8 mouse cellular contexts compared by ENCODE assay signal in genomic region chr15:89211716-89212461, GRCm38 (mm10). TPM values are rescaled to one million over a fixed set of nuclear protein-coding genes. Genes with fewer than 3 reads are reported as not detected.
DNase-seq lines count a peak whose midpoint lies in the region; ATAC-seq and TF ChIP-seq lines count a peak whose summit lies in the region.

No protein-coding gene starts in this region.

- H3K27ac ChIP-seq in embryonic facial prominence, embryonic 10.5 days (replicated peaks): peak overlapping the region; percentile 97
- H3K27ac ChIP-seq in heart, embryonic 16.5 days (ENCODE audit: low read length): peak overlapping the region; percentile 86
- peak overlapping the region; percentile 82; the same call in 1 of the 2 replicates for H3K27ac ChIP-seq in limb, embryonic 12.5 days
- H3K27ac ChIP-seq in midbrain, embryonic 12.5 days (replicated peaks): peak overlapping the region; percentile 90
- peak overlapping the region; percentile 86 for H3K27ac ChIP-seq in stomach, embryonic 15.5 days

- 1% methylated on average over 35 of the region's 35 CpGs for WGBS in embryonic facial prominence, embryonic 10.5 days
- 2% methylated on average over 35 of the region's 35 CpGs for WGBS in heart, embryonic 16.5 days
- 4% methylated on average over 33 of the region's 35 CpGs for WGBS in limb, embryonic 12.5 days
- 2% methylated on average over 33 of the region's 35 CpGs for WGBS in midbrain, embryonic 12.5 days
- WGBS in stomach, embryonic 15.5 days: 2% methylated on average over 33 of the region's 35 CpGs

- peak; percentile 23 for DNase-seq in gastrocnemius, adult 18-20 months (ENCODE audit: low spot score)
- DNase-seq in gastrocnemius, postnatal 25 days: no peak
- DNase-seq in embryonic facial prominence, embryonic 10.5 days (ENCODE audit: low spot score): peak; percentile 15

- peak; percentile 54 for ATAC-seq in heart, embryonic 16.5 days (replicated peaks; ENCODE audit: extremely low read depth, insufficient read depth, low FRiP score)
- peak; percentile 50 for ATAC-seq in limb, embryonic 12.5 days (ENCODE audit: insufficient number of reproducible peaks, insufficient read depth, low FRiP score, low TSS enrichment, low read depth)
- ATAC-seq in midbrain, embryonic 12.5 days (ENCODE audit: low FRiP score, low read depth): peak; percentile 14; the same call in 1 of the 2 replicates
- ATAC-seq in stomach, embryonic 15.5 days (ENCODE audit: insufficient read depth, low FRiP score, low read depth): peak; percentile 63

- H3K27me3 ChIP-seq in E14TG2a.4 (ENCODE audit: insufficient read depth, low read length): peaks cover 7% of the 10 kb centered on the region; the same call in 1 of the 2 replicates
- no peaks in the 10 kb centered on the region for H3K27me3 ChIP-seq in embryonic facial prominence, embryonic 10.5 days (replicated peaks; ENCODE audit: low read depth, poor library complexity, severe bottlenecking)
- H3K27me3 ChIP-seq in heart, embryonic 16.5 days (ENCODE audit: control insufficient read depth, insufficient read depth, low read length): no peaks in the 10 kb centered on the region
- H3K27me3 ChIP-seq in limb, embryonic 12.5 days: no peaks in the 10 kb centered on the region
- H3K27me3 ChIP-seq in midbrain, embryonic 12.5 days: no peaks in the 10 kb centered on the region
- H3K27me3 ChIP-seq in stomach, embryonic 15.5 days (replicated peaks): no peaks in the 10 kb centered on the region

- peak overlapping the region; percentile 96 for H3K4me3 ChIP-seq in E14TG2a.4 (replicated peaks; ENCODE audit: low read length)
- peak overlapping the region; percentile 95 for H3K4me3 ChIP-seq in embryonic facial prominence, embryonic 10.5 days
- H3K4me3 ChIP-seq in heart, embryonic 16.5 days (ENCODE audit: low read length): peak overlapping the region; percentile 76
- peak overlapping the region; percentile 92 for H3K4me3 ChIP-seq in limb, embryonic 12.5 days (replicated peaks)
- H3K4me3 ChIP-seq in midbrain, embryonic 12.5 days: peak overlapping the region; percentile 73
- H3K4me3 ChIP-seq in stomach, embryonic 15.5 days (replicated peaks): peak overlapping the region; percentile 99

- H3K9me3 ChIP-seq in E14TG2a.4 (ENCODE audit: low read length): no peaks in the 10 kb centered on the region
- H3K9me3 ChIP-seq in embryonic facial prominence, embryonic 10.5 days: no peaks in the 10 kb centered on the region
- no peaks in the 10 kb centered on the region for H3K9me3 ChIP-seq in heart, embryonic 16.5 days (replicated peaks; ENCODE audit: control insufficient read depth, low read length)
- peaks cover 5% of the 10 kb centered on the region; the same call in 1 of the 2 replicates for H3K9me3 ChIP-seq in limb, embryonic 12.5 days
- H3K9me3 ChIP-seq in midbrain, embryonic 12.5 days: no peaks in the 10 kb centered on the region
- no peaks in the 10 kb centered on the region for H3K9me3 ChIP-seq in stomach, embryonic 15.5 days

- H3K4me1 ChIP-seq in E14TG2a.4 (replicated peaks; ENCODE audit: low read depth, low read length): peaks cover 22% of the 10 kb centered on the region
- peaks cover 22% of the 10 kb centered on the region for H3K4me1 ChIP-seq in embryonic facial prominence, embryonic 10.5 days
- peaks cover 27% of the 10 kb centered on the region for H3K4me1 ChIP-seq in heart, embryonic 16.5 days (ENCODE audit: control insufficient read depth, insufficient read depth, low read length)
- peaks cover 24% of the 10 kb centered on the region for H3K4me1 ChIP-seq in limb, embryonic 12.5 days (replicated peaks)
- peaks cover 24% of the 10 kb centered on the region for H3K4me1 ChIP-seq in midbrain, embryonic 12.5 days
- peaks cover 9% of the 10 kb centered on the region for H3K4me1 ChIP-seq in stomach, embryonic 15.5 days

- peak overlapping the region; percentile 83 for H3K4me2 ChIP-seq in heart, embryonic 16.5 days (ENCODE audit: low read depth, low read length)
- peak overlapping the region; percentile 88 for H3K4me2 ChIP-seq in limb, embryonic 12.5 days
- H3K4me2 ChIP-seq in midbrain, embryonic 12.5 days (replicated peaks): peak overlapping the region; percentile 78
- H3K4me2 ChIP-seq in stomach, embryonic 15.5 days: peak overlapping the region; percentile 77

- TF ChIP-seq CTCF in E14TG2a.4 (conservative IDR thresholded peaks at IDR 0.05; ENCODE audit: low read length): no peak

- H3K9ac ChIP-seq in heart, embryonic 16.5 days (ENCODE audit: low read length): peak overlapping the region; percentile 90
- peak overlapping the region; percentile 94 for H3K9ac ChIP-seq in limb, embryonic 12.5 days (replicated peaks)
- H3K9ac ChIP-seq in midbrain, embryonic 12.5 days (replicated peaks): peak overlapping the region; percentile 89
- peak overlapping the region; percentile 92 for H3K9ac ChIP-seq in stomach, embryonic 15.5 days

- H3K36me3 ChIP-seq in E14TG2a.4 (ENCODE audit: insufficient read depth, low read length): peaks cover 12% of the 10 kb centered on the region; the same call in 1 of the 2 replicates
- peaks cover 16% of the 10 kb centered on the region for H3K36me3 ChIP-seq in embryonic facial prominence, embryonic 10.5 days (replicated peaks)
- peaks cover 10% of the 10 kb centered on the region; the same call in 1 of the 2 replicates for H3K36me3 ChIP-seq in heart, embryonic 16.5 days (ENCODE audit: control insufficient read depth, insufficient read depth)
- peaks cover 16% of the 10 kb centered on the region for H3K36me3 ChIP-seq in limb, embryonic 12.5 days
- peaks cover 16% of the 10 kb centered on the region for H3K36me3 ChIP-seq in midbrain, embryonic 12.5 days
- 0 out of 2 replicates have a peak, but pooled peaks cover 5% of the 10 kb centered on the region for H3K36me3 ChIP-seq in stomach, embryonic 15.5 days

RNA-seq across cellular contexts. Expression of gene Ppp6r2, which starts 0.5 kb away (rescaled TPM):
- total RNA-seq in gastrocnemius, adult 18-20 months (2021): 10 to 100 TPM; 90.7 to 93.0 TPM
- total RNA-seq in gastrocnemius, postnatal 25 days (2021): 10 to 100 TPM; 71.1 to 72.5 TPM
- polyA plus RNA-seq in embryonic facial prominence, embryonic 10.5 days (2016; fragmentation: Nextera tagmentation; extraction: Ambion mirVana): 23.8 and 26.8 TPM in 2 replicates
- polyA plus RNA-seq in heart, embryonic 16.5 days (2015; fragmentation: Nextera tagmentation; extraction: Ambion mirVana): 18.2 and 21.3 TPM in 2 replicates
- polyA plus RNA-seq in limb, embryonic 12.5 days (2016; fragmentation: Nextera tagmentation; extraction: Ambion mirVana): 30.5 and 33.3 TPM in 2 replicates
- polyA plus RNA-seq in midbrain, embryonic 12.5 days (2016; fragmentation: Nextera tagmentation; extraction: Ambion mirVana): 63.7 and 68.5 TPM in 2 replicates
- 25.4 and 28.5 TPM in 2 replicates for polyA plus RNA-seq in stomach, embryonic 15.5 days (2015; fragmentation: Nextera tagmentation; extraction: Ambion mirVana)

RNA-seq across cellular contexts. Expression of gene Dennd6b, which starts 15.6 kb away (rescaled TPM):
- 1 to 10 TPM; 8.8 to 9.6 TPM for total RNA-seq in gastrocnemius, adult 18-20 months (2021)
- 1 to 10 TPM; 6.6 to 8.4 TPM for total RNA-seq in gastrocnemius, postnatal 25 days (2021)
- 26.1 and 29.1 TPM in 2 replicates for polyA plus RNA-seq in embryonic facial prominence, embryonic 10.5 days (2016; fragmentation: Nextera tagmentation; extraction: Ambion mirVana)
- polyA plus RNA-seq in heart, embryonic 16.5 days (2015; fragmentation: Nextera tagmentation; extraction: Ambion mirVana): 18.9 and 19.0 TPM in 2 replicates
- 30.1 and 31.2 TPM in 2 replicates for polyA plus RNA-seq in limb, embryonic 12.5 days (2016; fragmentation: Nextera tagmentation; extraction: Ambion mirVana)
- 53.3 and 58.6 TPM in 2 replicates for polyA plus RNA-seq in midbrain, embryonic 12.5 days (2016; fragmentation: Nextera tagmentation; extraction: Ambion mirVana)
- polyA plus RNA-seq in stomach, embryonic 15.5 days (2015; fragmentation: Nextera tagmentation; extraction: Ambion mirVana): 12.5 and 14.9 TPM in 2 replicates

RNA-seq across cellular contexts. Expression of gene Plxnb2, which starts 31.3 kb away (rescaled TPM):
- total RNA-seq in gastrocnemius, adult 18-20 months (2021): 1 to 10 TPM; 4.0 to 8.2 TPM
- total RNA-seq in gastrocnemius, postnatal 25 days (2021): 10 to 100 TPM in 1 of 2 experiments, 1 to 10 TPM in 1; 8.5 to 11.9 TPM
- 146 and 152 TPM in 2 replicates for polyA plus RNA-seq in embryonic facial prominence, embryonic 10.5 days (2016; fragmentation: Nextera tagmentation; extraction: Ambion mirVana)
- polyA plus RNA-seq in heart, embryonic 16.5 days (2015; fragmentation: Nextera tagmentation; extraction: Ambion mirVana): 91.8 and 104 TPM in 2 replicates
- 157 and 170 TPM in 2 replicates for polyA plus RNA-seq in limb, embryonic 12.5 days (2016; fragmentation: Nextera tagmentation; extraction: Ambion mirVana)
- 164 and 170 TPM in 2 replicates for polyA plus RNA-seq in midbrain, embryonic 12.5 days (2016; fragmentation: Nextera tagmentation; extraction: Ambion mirVana)
- 128 and 129 TPM in 2 replicates for polyA plus RNA-seq in stomach, embryonic 15.5 days (2015; fragmentation: Nextera tagmentation; extraction: Ambion mirVana)
